ENCODE assay signal across 17 mouse cellular contexts in the genomic region with DNA sequence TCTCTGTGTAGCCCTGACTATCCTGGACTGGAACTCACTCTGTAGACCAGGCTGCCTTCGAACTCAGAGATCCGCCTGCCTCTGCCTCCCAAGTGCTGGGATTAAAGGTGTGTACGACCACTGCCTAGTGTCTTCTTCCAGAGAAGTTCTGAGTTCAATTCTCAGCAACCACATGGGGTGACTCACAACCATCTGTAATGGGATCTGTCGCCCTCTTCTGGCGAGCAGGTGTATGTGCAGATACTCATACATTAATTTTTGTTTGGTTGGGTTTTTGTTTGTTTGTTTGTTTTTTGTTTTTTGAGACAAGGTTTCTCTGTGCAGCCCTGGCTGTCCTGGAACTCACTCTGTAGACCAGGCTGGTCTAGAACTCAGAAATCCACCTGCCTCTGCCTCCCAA. TPM values are rescaled to one million over a fixed set of nuclear protein-coding genes. Genes with fewer than 3 reads are reported as not detected.
DNase-seq lines count a peak whose midpoint lies in the region; ATAC-seq and TF ChIP-seq lines count a peak whose summit lies in the region.
"Not testable (repeated sequence)": the region's sequence is repeated elsewhere in the genome, so short reads cannot be mapped to it uniquely, and the experiment has no call there.
"Had no signal": no experiment of that assay in that cellular context is flagged by ENCODE, and none has a peak within 500 bp of the region (broad histone marks: within the 10 kb centered on the region; RNA-seq: fewer than 3 reads in every experiment).

No protein-coding gene starts in this region.

- H3K4me3 ChIP-seq in cortical plate, adult 2 months (ENCODE audit: insufficient read depth, low read length); intestine, postnatal 0 days (ENCODE audit: low read depth, low read length); liver, embryonic 13.5 days (replicated peaks): not testable (repeated sequence)

- peak; percentile 35; the same call in 1 of the 2 replicates for TF ChIP-seq CTCF in cortical plate, adult 2 months (IDR thresholded peaks at IDR 0.05; ENCODE audit: extremely low read depth, insufficient read depth, low read length)
- peak; percentile 77 for TF ChIP-seq CTCF in intestine, postnatal 0 days (IDR thresholded peaks at IDR 0.05; ENCODE audit: low read depth)

- H3K27me3 ChIP-seq in intestine, postnatal 0 days (replicated peaks; ENCODE audit: control insufficient read depth, insufficient read depth, low read length) = not testable (repeated sequence)
- peaks cover 19% of the 10 kb centered on the region for H3K27me3 ChIP-seq in liver, embryonic 13.5 days

- H3K9ac ChIP-seq in intestine, postnatal 0 days (ENCODE audit: low read depth, low read length); liver, embryonic 13.5 days: not testable (repeated sequence)

- H3K9me3 ChIP-seq in intestine, postnatal 0 days (ENCODE audit: control insufficient read depth); liver, embryonic 13.5 days (replicated peaks): not testable (repeated sequence)

- WGBS in intestine, postnatal 0 days = 78% methylated on average over 5 of the region's 5 CpGs
- 44% methylated on average over 5 of the region's 5 CpGs for WGBS in liver, embryonic 13.5 days (ENCODE audit: insufficient replicate concordance)

- peak; percentile 54 for DNase-seq in CD4-positive, CD25-positive, alpha-beta regulatory T cell, adult 2 months (ENCODE audit: low read depth, low spot score)
- DNase-seq in NIH3T3 (ENCODE audit: low read depth) = peak; percentile 33
- DNase-seq in adrenal gland, postnatal 25 days = peak; percentile 31
- DNase-seq in liver, embryonic 13.5 days = peak; percentile 17
- DNase-seq in naive thymus-derived CD4-positive, alpha-beta T cell, adult 2 months (ENCODE audit: low read depth) = peak; percentile 48
- peak; percentile 19 for DNase-seq in thymus, postnatal 25 days

- not testable (repeated sequence) for H3K4me1 ChIP-seq in cortical plate, adult 2 months (ENCODE audit: control insufficient read depth, insufficient read depth, low read length); intestine, postnatal 0 days (replicated peaks; ENCODE audit: control insufficient read depth, insufficient read depth, low read length); liver, embryonic 13.5 days (replicated peaks)

- not testable (repeated sequence) for H3K4me2 ChIP-seq in intestine, postnatal 0 days (replicated peaks; ENCODE audit: low read depth); liver, embryonic 13.5 days

- TF ChIP-seq POLR2A in cortical plate, adult 2 months (IDR thresholded peaks at IDR 0.05; ENCODE audit: extremely low read depth, insufficient read depth, low read length) = not testable (repeated sequence)

- H3K27ac ChIP-seq in cortical plate, adult 2 months (ENCODE audit: insufficient read depth, low read length); intestine, postnatal 0 days (ENCODE audit: low read depth, low read length); liver, embryonic 13.5 days: not testable (repeated sequence)

- H3K36me3 ChIP-seq in intestine, postnatal 0 days (ENCODE audit: control insufficient read depth, insufficient read depth) = peaks cover 16% of the 10 kb centered on the region; the same call in 1 of the 2 replicates
- not testable (repeated sequence) for H3K36me3 ChIP-seq in liver, embryonic 13.5 days

- not testable (repeated sequence) for ATAC-seq in intestine, postnatal 0 days; liver, embryonic 13.5 days (ENCODE audit: low read depth)

RNA-seq across cellular contexts. Expression of a gene that starts 13.3 kb away (rescaled TPM):
- total RNA-seq in adrenal gland, postnatal 25 days (2021) = 15.3 and 20.8 TPM in 2 replicates
- polyA plus RNA-seq in cortical plate, adult 2 months (2012; rRNA removed) = 43.8 and 44.3 TPM in 2 replicates
- 4.1 and 4.3 TPM in 2 replicates for polyA plus RNA-seq in intestine, postnatal 0 days (2015; fragmentation: Nextera tagmentation; extraction: Ambion mirVana)
- 0.83 and 1.4 TPM in 2 replicates for polyA plus RNA-seq in liver, embryonic 13.5 days (2015; fragmentation: Nextera tagmentation; extraction: Ambion mirVana)
- total RNA-seq: hematopoietic stem cell, adult 5-6 weeks had no signal
- polyA plus RNA-seq: activated CD4-positive, CD25-positive, alpha-beta regulatory T cell, adult 4 months had no signal

RNA-seq across cellular contexts. Expression of a gene that starts 23.4 kb away (rescaled TPM):
- not detected in 2 replicates for total RNA-seq in adrenal gland, postnatal 25 days (2021)
- not detected in 2 replicates for polyA plus RNA-seq in cortical plate, adult 2 months (2012; rRNA removed)
- 0.78 and 0.98 TPM in 2 replicates for polyA plus RNA-seq in intestine, postnatal 0 days (2015; fragmentation: Nextera tagmentation; extraction: Ambion mirVana)
- 0.35 TPM in 1 of 2 replicates, not detected in the other for polyA plus RNA-seq in liver, embryonic 13.5 days (2015; fragmentation: Nextera tagmentation; extraction: Ambion mirVana)
- total RNA-seq: gastrocnemius, adult 8-10 months; hematopoietic stem cell, adult 5-6 weeks; layer of hippocampus, postnatal 25 days; left cerebral cortex, postnatal 25 days had no signal
- polyA plus RNA-seq: activated CD4-positive, CD25-positive, alpha-beta regulatory T cell, adult 4 months; embryonic facial prominence, embryonic 13.5 days; heart, embryonic 14.5 days; limb, embryonic 15.5 days; midbrain, embryonic 15.5 days had no signal

RNA-seq across cellular contexts. Expression of a gene that starts 41.9 kb away (rescaled TPM):
- 25.2 and 38.3 TPM in 2 replicates for total RNA-seq in adrenal gland, postnatal 25 days (2021)
- polyA plus RNA-seq in cortical plate, adult 2 months (2012; rRNA removed) = 89.5 and 107 TPM in 2 replicates
- 5.0 and 6.4 TPM in 2 replicates for polyA plus RNA-seq in intestine, postnatal 0 days (2015; fragmentation: Nextera tagmentation; extraction: Ambion mirVana)
- 5.6 and 6.1 TPM in 2 replicates for polyA plus RNA-seq in liver, embryonic 13.5 days (2015; fragmentation: Nextera tagmentation; extraction: Ambion mirVana)

Comparison
In these comparisons a context has a peak if more than half of its experiments do, and no peak if none do; other contexts are left out.
1. RNA of a gene that starts 41.9 kb away (polyA plus RNA-seq): 89.5 to 107 TPM in cortical plate, adult 2 months; 5.0 to 6.4 TPM in intestine, postnatal 0 days and 5.6 to 6.1 TPM in liver, embryonic 13.5 days; every median in the first group is over 10 times any median in the second.
2. Peak in every context shown above with its lines, with median percentiles within 50 percentile points of each other: DNase-seq.